Mouse (Mus musculus) embryonic facial prominence, embryonic 12.5 days (tissue): ENCODE results near the gene Cd200r1. TPM values are rescaled to one million over a fixed set of nuclear protein-coding genes. Genes with fewer than 3 reads are reported as not detected.
"Not testable (repeated sequence)": the region's sequence is repeated elsewhere in the genome, so short reads cannot be mapped to it uniquely, and the experiment has no call there.

Experiments
- ATAC-seq: fragments of 200-750 bp; cut with Nextera tagmentation; 2 replicates; pipeline ENCODE4 v1.8.0; 2017; ENCODE audit not compliant: insufficient number of reproducible peaks, insufficient read depth, low FRiP score, low TSS enrichment
- H3K27ac ChIP-seq: fragments of 300-500 bp; sonication (generic); 2 replicates; pipeline ENCODE4 v1.5.1; 2016; ENCODE audit warnings: mild to moderate bottlenecking
- H3K27me3 ChIP-seq: fragments of 300-500 bp; sonication (generic); 2 replicates; pipeline ENCODE4 v1.6.1; 2016; ENCODE audit warnings: mild to moderate bottlenecking, moderate library complexity
- H3K36me3 ChIP-seq: fragments of 300-500 bp; sonication (generic); 2 replicates; pipeline ENCODE4 v1.6.1; 2016; ENCODE audit warnings: mild to moderate bottlenecking
- H3K4me1 ChIP-seq: fragments of 300-500 bp; sonication (generic); 2 replicates; pipeline ENCODE4 v1.6.1; 2016
- H3K4me2 ChIP-seq: fragments of 300-500 bp; sonication (generic); replicated peaks from 2 replicates; pipeline ENCODE4 v1.6.1; 2016; ENCODE audit warnings: mild to moderate bottlenecking, moderate library complexity
- H3K4me3 ChIP-seq: fragments of 300-500 bp; sonication (generic); 2 replicates; pipeline ENCODE4 v1.5.1; 2016; ENCODE audit warnings: mild to moderate bottlenecking
- H3K9ac ChIP-seq: fragments of 300-500 bp; sonication (generic); 2 replicates; pipeline ENCODE4 v1.6.1; 2016; ENCODE audit warnings: mild to moderate bottlenecking, moderate library complexity
- H3K9me3 ChIP-seq: fragments of 300-500 bp; sonication (generic); 2 replicates; pipeline ENCODE4 v1.6.1; 2016; ENCODE audit warnings: mild to moderate bottlenecking, moderate library complexity
- WGBS: fragments of 180-500 bp; shearing (Covaris S2); methylation state at CpG from one replicate; pipeline ENCODE4 v1.1.7; 2016; 5-methylcytosine and 5-hydroxymethylcytosine counted together
- polyA plus RNA-seq: library from polyadenylated mRNA; unstranded; fragments of >200 nt; fragmentation: Nextera tagmentation; extraction: Ambion mirVana; gene quantifications from 2 replicates; pipeline ENCODE4 v1.2.1, GENCODE M21; 2016

Gene Cd200r1
- polyA plus RNA-seq, 1 experiment from 2014 or later, result 0.82 TPM

DNA sequence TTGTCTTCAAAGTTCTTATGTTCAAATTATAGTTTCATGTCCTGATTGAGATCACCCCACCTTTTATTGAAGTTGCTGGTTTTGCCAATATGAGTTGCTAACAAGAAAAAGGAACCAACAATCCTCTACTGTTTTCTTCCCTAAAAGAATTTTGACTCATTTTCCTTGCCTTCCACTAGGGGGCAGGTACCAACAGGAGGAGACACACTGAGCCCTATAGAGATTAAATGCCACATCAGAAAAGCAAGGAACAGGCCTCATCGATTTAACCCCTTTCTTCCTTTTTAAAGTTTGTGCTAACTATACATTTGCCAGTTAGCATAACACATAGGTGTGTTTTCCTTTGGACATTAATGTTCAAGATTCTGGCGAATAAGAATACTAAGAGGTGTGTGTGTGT, 2.4 kb downstream of the Cd200r1 start:
- H3K4me2 ChIP-seq, result no peak overlapping the region
- H3K27ac ChIP-seq, result no peak overlapping the region
- no peak for ATAC-seq
- no peaks in the 10 kb centered on the region for H3K36me3 ChIP-seq
- H3K4me3 ChIP-seq, result no peak overlapping the region
- no peaks in the 10 kb centered on the region for H3K27me3 ChIP-seq
- no peaks in the 10 kb centered on the region for H3K9me3 ChIP-seq
- H3K4me1 ChIP-seq, result no peaks in the 10 kb centered on the region
- no peak overlapping the region for H3K9ac ChIP-seq
- WGBS, result 51% methylated on average over 2 of the region's 2 CpGs

DNA sequence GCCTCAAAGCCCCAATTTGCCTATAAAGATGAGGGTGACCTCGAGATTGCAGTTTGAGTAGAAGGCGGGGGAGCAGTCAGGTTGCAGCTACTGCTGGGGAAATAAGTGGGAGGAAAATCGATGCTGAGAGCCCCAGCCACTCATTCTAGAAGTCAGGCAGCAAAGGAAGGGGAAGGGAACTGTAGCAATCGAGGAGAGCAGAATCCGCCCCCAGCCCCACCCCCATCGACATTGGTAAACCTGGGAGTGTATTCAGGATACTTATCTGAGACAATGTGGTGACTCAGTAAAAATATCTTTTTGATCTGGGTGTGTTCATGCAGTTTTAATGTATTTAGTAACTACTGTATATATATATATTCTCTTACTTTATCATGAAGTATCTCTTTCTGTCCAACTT, 7.0 kb downstream of the Cd200r1 start:
- H3K27me3 ChIP-seq, result no peaks in the 10 kb centered on the region
- no peaks in the 10 kb centered on the region for H3K36me3 ChIP-seq
- H3K4me2 ChIP-seq, result no peak overlapping the region
- 77% methylated on average over 6 of the region's 6 CpGs for WGBS
- no peaks in the 10 kb centered on the region for H3K4me1 ChIP-seq
- no peak for ATAC-seq
- no peaks in the 10 kb centered on the region for H3K9me3 ChIP-seq
- no peak overlapping the region for H3K4me3 ChIP-seq
- H3K27ac ChIP-seq, result no peak overlapping the region
- no peak overlapping the region for H3K9ac ChIP-seq

DNA sequence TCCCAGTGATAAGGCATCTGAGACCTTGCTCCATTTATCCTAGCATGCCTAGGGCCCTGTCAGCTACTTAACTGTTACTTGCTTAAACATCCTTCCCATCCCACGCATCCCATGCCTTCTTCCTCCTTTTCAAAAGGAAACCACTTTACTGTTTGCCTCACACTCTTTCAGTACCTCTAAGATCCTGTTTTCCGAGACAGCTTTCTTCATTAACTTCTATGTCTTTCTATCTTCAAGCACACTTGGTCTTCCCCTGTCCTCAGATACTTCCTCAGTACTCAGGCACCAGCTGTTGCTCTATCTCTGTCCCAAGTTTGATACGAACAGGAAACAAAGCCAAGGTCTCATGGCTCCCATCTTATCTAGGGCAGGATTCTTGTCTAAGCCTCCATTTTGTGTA, 8.1 kb downstream of the Cd200r1 start:
- H3K9ac ChIP-seq, result no peak overlapping the region
- 89% methylated on average over 3 of the region's 3 CpGs for WGBS
- no peaks in the 10 kb centered on the region for H3K4me1 ChIP-seq
- no peak overlapping the region for H3K27ac ChIP-seq
- H3K27me3 ChIP-seq, result no peaks in the 10 kb centered on the region
- H3K9me3 ChIP-seq, result no peaks in the 10 kb centered on the region
- no peaks in the 10 kb centered on the region for H3K36me3 ChIP-seq
- ATAC-seq, result no peak
- H3K4me2 ChIP-seq, result no peak overlapping the region
- H3K4me3 ChIP-seq, result no peak overlapping the region

DNA sequence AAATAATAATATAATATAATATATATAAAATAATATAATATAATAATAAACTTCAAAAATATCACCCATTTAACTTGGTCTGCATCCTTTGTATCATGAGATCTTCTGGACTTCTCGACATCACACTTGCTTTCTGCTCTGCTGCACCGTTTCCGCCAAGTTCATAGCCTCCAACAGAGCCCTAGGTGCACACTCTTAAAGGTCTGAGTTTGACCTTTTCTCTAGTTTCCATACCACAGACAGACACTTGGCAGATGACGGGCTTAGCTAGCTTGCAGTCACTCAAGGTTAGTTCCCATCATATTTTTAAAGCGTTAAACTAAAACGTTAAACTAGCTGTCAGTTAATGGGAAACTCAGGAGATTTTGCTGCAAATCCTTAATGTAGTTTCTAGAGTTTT, 8.7 kb downstream of the Cd200r1 start:
- Histone ChIP-seq H3K4me2 (no peak overlapping the region), H3K9me3 (no peaks in the 10 kb centered on the region), H3K4me3 (no peak overlapping the region), H3K36me3 (no peaks in the 10 kb centered on the region), H3K27me3 (no peaks in the 10 kb centered on the region), H3K27ac (no peak overlapping the region), H3K9ac (no peak overlapping the region), H3K4me1 (no peaks in the 10 kb centered on the region)
- no peak for ATAC-seq
- 83% methylated on average over 6 of the region's 6 CpGs for WGBS

- no peak overlapping the region for H3K27ac ChIP-seq
- no peaks in the 10 kb centered on the region for H3K9me3 ChIP-seq
- no peaks in the 10 kb centered on the region for H3K27me3 ChIP-seq
- WGBS, result 82% methylated on average over 17 of the region's 17 CpGs
- H3K4me2 ChIP-seq, result no peak overlapping the region
- H3K9ac ChIP-seq, result no peak overlapping the region
- no peaks in the 10 kb centered on the region for H3K36me3 ChIP-seq
- no peaks in the 10 kb centered on the region for H3K4me1 ChIP-seq
- no peak overlapping the region for H3K4me3 ChIP-seq
- no peak for ATAC-seq
Observed at GRCm38 (mm10) chr16:44778538-44779147, 13.1 kb downstream of the Cd200r1 start.

DNA sequence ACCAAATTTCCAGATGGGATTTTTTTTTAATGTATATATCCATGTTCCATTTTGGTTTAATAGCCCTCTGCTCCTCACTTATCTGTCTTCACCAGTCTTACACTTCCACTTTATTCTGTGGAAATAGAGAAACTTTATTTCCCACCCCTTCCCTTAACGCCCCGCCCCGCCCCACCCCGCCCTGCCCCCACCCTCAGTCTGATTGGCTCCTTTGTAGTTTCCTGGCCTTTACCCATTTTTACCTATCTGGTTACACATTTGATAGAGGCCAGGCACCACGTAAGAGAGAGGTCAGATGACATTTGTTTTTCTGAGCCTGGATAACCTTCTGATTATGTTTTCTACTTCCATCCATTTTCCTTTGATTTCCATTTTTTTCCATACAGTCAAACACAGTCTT, 14.0 kb downstream of the Cd200r1 start:
- Histone ChIP-seq H3K4me2 (no peak overlapping the region), H3K4me1 (no peaks in the 10 kb centered on the region), H3K27ac (no peak overlapping the region), H3K27me3 (no peaks in the 10 kb centered on the region), H3K9ac (no peak overlapping the region), H3K36me3 (no peaks in the 10 kb centered on the region), H3K9me3 (no peaks in the 10 kb centered on the region), H3K4me3 (no peak overlapping the region)
- 89% methylated on average over 5 of the region's 5 CpGs for WGBS
- no peak for ATAC-seq

DNA sequence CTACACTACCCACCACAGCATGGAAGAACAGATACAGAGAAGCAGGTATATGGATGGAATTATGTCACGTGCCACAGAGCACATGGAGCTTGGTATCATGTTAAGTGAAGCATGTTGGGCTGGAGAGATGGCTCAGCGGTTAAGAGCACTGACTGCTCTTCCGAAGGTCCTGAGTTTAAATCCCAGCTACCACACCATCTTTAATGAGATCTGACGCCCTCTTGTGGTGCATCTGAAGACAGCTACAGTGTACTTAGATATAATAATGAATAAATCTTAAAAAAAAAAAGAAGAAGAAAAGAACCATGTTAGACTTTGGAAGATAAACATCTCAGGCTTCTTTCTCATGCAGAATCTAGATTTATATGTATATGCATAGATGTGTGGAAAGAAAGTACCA, 15.2 kb downstream of the Cd200r1 start:
- no peak overlapping the region for H3K9ac ChIP-seq
- H3K27ac ChIP-seq, result no peak overlapping the region
- no peak overlapping the region for H3K4me2 ChIP-seq
- H3K4me1 ChIP-seq, result no peaks in the 10 kb centered on the region
- ATAC-seq, result no peak
- H3K36me3 ChIP-seq, result no peaks in the 10 kb centered on the region
- H3K4me3 ChIP-seq, result no peak overlapping the region
- no peaks in the 10 kb centered on the region for H3K9me3 ChIP-seq
- WGBS, result 65% methylated on average over 4 of the region's 4 CpGs
- H3K27me3 ChIP-seq, result no peaks in the 10 kb centered on the region

GRCm38 (mm10) chr16:44786934-44787333, 21.4 kb downstream of the Cd200r1 start:
- H3K4me2 ChIP-seq, result no peak overlapping the region
- no peaks in the 10 kb centered on the region for H3K9me3 ChIP-seq
- H3K36me3 ChIP-seq, result no peaks in the 10 kb centered on the region
- no peak overlapping the region for H3K27ac ChIP-seq
- no peak overlapping the region for H3K9ac ChIP-seq
- no peaks in the 10 kb centered on the region for H3K4me1 ChIP-seq
- no peak overlapping the region for H3K4me3 ChIP-seq
- no peak for ATAC-seq
- WGBS, result 78% methylated on average over 1 of the region's 1 CpGs
- H3K27me3 ChIP-seq, result no peaks in the 10 kb centered on the region

- no peaks in the 10 kb centered on the region for H3K36me3 ChIP-seq
- no peaks in the 10 kb centered on the region for H3K4me1 ChIP-seq
- no peak overlapping the region for H3K4me2 ChIP-seq
- H3K27ac ChIP-seq, result no peak overlapping the region
- no peaks in the 10 kb centered on the region for H3K27me3 ChIP-seq
- no peak for ATAC-seq
- no peak overlapping the region for H3K9ac ChIP-seq
- H3K4me3 ChIP-seq, result no peak overlapping the region
- no peaks in the 10 kb centered on the region for H3K9me3 ChIP-seq
Observed at GRCm38 (mm10) chr16:44794416-44794815, 28.9 kb downstream of the Cd200r1 start.

DNA sequence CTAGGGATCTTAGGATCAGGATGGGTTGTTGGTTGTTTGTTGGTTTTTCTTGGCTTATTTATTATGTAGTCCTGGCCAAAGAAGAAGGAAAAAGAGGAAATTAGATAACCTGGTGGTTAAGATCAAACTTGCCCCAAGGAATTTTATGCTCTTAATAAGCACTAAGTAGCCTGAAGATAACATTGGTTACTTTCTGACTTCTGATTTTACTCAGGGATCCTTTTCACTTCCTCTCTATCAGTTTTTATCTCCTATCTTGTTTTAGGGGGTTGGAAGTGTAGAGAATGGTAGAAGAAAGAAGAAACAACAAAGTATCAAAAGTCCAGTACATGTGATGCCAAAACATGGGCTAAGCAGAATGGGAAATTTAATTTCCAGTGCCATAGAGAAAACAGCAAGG, 40.4 kb downstream of the Cd200r1 start:
- Histone ChIP-seq H3K4me1 (no peaks in the 10 kb centered on the region), H3K27me3 (no peaks in the 10 kb centered on the region), H3K27ac (no peak overlapping the region), H3K4me2 (no peak overlapping the region), H3K9ac (no peak overlapping the region), H3K36me3 (no peaks in the 10 kb centered on the region), H3K4me3 (no peak overlapping the region), H3K9me3 (no peaks in the 10 kb centered on the region)
- ATAC-seq, result no peak

DNA sequence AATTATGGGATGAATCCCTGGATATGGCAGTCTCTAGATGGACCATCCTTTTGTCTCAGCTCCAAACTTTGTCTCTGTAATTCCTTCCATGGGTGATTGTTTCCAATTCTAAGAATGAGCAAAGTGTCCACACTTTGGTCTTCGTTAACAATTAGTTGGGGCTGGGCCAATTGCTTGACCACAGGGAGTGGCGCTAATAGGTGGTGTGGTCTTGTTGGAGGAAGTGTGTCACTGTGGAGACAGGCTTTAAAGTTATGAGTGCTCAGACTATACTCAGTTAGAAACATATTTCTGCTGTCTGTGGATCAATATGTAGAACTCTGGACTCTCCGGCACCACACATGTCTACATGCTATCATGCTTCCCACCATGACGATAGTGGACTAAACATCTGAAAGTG, 44.7 kb downstream of the Cd200r1 start:
- H3K4me3 ChIP-seq, H3K36me3 ChIP-seq, ATAC-seq, H3K27me3 ChIP-seq, H3K9ac ChIP-seq, H3K9me3 ChIP-seq, H3K27ac ChIP-seq, H3K4me1 ChIP-seq, H3K4me2 ChIP-seq: not testable (repeated sequence)
- 97% methylated on average over 4 of the region's 4 CpGs for WGBS

- no peak within 1 kb of the TSS for H3K4me2 ChIP-seq
Observed at GRCm38 (mm10) chr16:44811544-44811943, 46.0 kb downstream of the Cd200r1 start, which contains the start of gene Cd200r4. Gene Cd200r4, plus strand, starts transcription at chr16:44811733.

More at GRCm38 (mm10) chr16:44811544-44811943, 46.0 kb downstream of the Cd200r1 start, which contains the start of gene Cd200r4:
- H3K27me3 ChIP-seq, result no peaks in the 10 kb centered on the region
- no peak within 1 kb of the TSS for H3K9ac ChIP-seq
- no peak within 1 kb of the TSS for H3K27ac ChIP-seq
- WGBS, result 86% methylated on average over 3 of the region's 3 CpGs
- H3K36me3 ChIP-seq, result no peaks in the 10 kb centered on the region
- H3K4me1 ChIP-seq, result no peaks in the 10 kb centered on the region
- no peak for ATAC-seq
- no peak within 1 kb of the TSS for H3K4me3 ChIP-seq
- no peaks in the 10 kb centered on the region for H3K9me3 ChIP-seq
